Mouse (Mus musculus): ENCODE data around the gene Chd2. TPM values are rescaled to one million over a fixed set of nuclear protein-coding genes. Genes with fewer than 3 reads are reported as not detected.

Gene Chd2
- polyA plus RNA-seq, 1 experiment: 88.1 TPM

DNA sequence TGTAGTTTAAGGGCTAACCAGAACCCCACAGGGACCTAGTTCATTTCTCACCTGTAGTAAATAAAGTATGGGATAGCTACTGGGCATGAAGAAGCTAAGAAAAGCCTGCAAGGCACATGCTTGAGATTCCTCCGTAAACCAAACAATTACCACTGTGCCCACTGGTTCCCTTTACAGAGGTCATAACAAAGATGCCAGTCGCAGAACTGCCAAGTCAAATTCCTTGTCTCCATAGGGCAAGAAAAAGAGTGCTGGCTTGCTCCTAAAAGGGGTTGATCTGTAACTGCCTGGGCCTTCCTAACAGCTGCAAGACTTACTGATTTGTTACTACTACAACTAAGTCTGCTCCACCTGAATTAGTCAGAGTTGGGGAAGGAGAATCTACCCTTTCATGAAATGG lies 32.9 kb downstream of the Chd2 start:
- Histone ChIP-seq H3K36me3 (ENCODE audit: control insufficient read depth, insufficient read depth, low read length) (peaks cover 79% of the 10 kb centered on the region), H3K27me3 (ENCODE audit: control insufficient read depth, insufficient read depth, low read length) (no peaks in the 10 kb centered on the region), H3K27ac (ENCODE audit: control insufficient read depth, insufficient read depth, low read length) (no peak overlapping the region), H3K4me3 (ENCODE audit: control insufficient read depth, insufficient read depth, low read length) (no peak overlapping the region), H3K4me1 (replicated peaks; ENCODE audit: control insufficient read depth, insufficient read depth, low read length) (no peaks in the 10 kb centered on the region)
- TF ChIP-seq POLR2A (IDR thresholded peaks at IDR 0.05; ENCODE audit: control insufficient read depth, extremely low read depth, insufficient read depth, low read length, poor library complexity) (no peak), CTCF (IDR thresholded peaks at IDR 0.05; ENCODE audit: borderline replicate concordance, control insufficient read depth, extremely low read depth, insufficient read depth, low read length, poor library complexity) (no peak)
- 99% methylated on average over 2 of the region's 2 CpGs for WGBS
- DNase-seq: no peak

DNA sequence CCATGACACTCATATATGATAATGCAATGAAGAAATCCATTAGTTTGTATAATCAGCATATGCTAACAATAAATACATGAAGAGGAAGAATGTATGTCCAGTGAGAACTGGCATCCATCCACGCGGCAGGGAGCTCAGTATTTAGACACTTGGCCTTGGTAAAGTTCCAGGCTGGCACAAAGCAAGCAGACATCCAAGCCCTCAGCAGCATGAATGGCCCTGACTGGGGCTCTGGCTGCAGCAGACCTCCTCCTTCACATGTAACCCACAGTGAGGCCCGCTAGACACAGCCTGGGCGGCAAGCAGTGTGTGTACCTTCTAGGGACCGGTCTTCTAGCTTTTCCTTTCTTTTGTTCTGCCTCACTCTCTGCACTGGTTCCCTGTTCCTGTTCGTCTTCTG lies 34.1 kb downstream of the Chd2 start:
- Histone ChIP-seq H3K4me1 (replicated peaks; ENCODE audit: control insufficient read depth, insufficient read depth, low read length) (no peaks in the 10 kb centered on the region), H3K36me3 (ENCODE audit: control insufficient read depth, insufficient read depth, low read length) (peaks cover 80% of the 10 kb centered on the region), H3K27ac (ENCODE audit: control insufficient read depth, insufficient read depth, low read length) (no peak overlapping the region), H3K4me3 (ENCODE audit: control insufficient read depth, insufficient read depth, low read length) (no peak overlapping the region), H3K27me3 (ENCODE audit: control insufficient read depth, insufficient read depth, low read length) (no peaks in the 10 kb centered on the region)
- WGBS: 95% methylated on average over 6 of the region's 6 CpGs
- TF ChIP-seq POLR2A (IDR thresholded peaks at IDR 0.05; ENCODE audit: control insufficient read depth, extremely low read depth, insufficient read depth, low read length, poor library complexity): no peak
- no peak for TF ChIP-seq CTCF (IDR thresholded peaks at IDR 0.05; ENCODE audit: borderline replicate concordance, control insufficient read depth, extremely low read depth, insufficient read depth, low read length, poor library complexity)
- DNase-seq: no peak

DNA sequence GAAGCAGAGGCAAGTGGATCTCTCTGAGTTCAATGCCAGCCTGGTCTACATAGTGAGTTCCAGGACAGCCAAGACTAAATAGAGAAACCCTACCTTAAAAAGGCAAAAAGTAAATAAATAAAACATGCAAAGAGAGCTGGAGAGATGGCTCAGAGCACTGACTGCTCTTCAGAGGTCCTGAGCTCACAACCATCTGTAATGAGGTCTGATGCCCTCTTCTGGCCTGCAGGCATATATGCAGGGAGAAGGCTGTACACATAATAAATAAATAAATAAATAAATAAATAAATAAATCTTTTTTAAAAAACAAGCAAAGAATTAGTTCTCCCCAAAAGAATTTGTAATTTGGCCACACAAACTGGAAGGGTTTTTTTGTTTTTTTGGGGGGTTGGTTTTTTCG lies 34.8 kb downstream of the Chd2 start:
- TF ChIP-seq POLR2A (IDR thresholded peaks at IDR 0.05; ENCODE audit: control insufficient read depth, extremely low read depth, insufficient read depth, low read length, poor library complexity) (no peak), CTCF (IDR thresholded peaks at IDR 0.05; ENCODE audit: borderline replicate concordance, control insufficient read depth, extremely low read depth, insufficient read depth, low read length, poor library complexity) (no peak)
- no peak overlapping the region for H3K4me3 ChIP-seq (ENCODE audit: control insufficient read depth, insufficient read depth, low read length)
- WGBS: 98% methylated on average over 1 of the region's 1 CpGs
- H3K27me3 ChIP-seq (ENCODE audit: control insufficient read depth, insufficient read depth, low read length): no peaks in the 10 kb centered on the region
- H3K27ac ChIP-seq (ENCODE audit: control insufficient read depth, insufficient read depth, low read length): no peak overlapping the region
- peaks cover 80% of the 10 kb centered on the region for H3K36me3 ChIP-seq (ENCODE audit: control insufficient read depth, insufficient read depth, low read length)
- no peaks in the 10 kb centered on the region for H3K4me1 ChIP-seq (replicated peaks; ENCODE audit: control insufficient read depth, insufficient read depth, low read length)
- no peak for DNase-seq

DNA sequence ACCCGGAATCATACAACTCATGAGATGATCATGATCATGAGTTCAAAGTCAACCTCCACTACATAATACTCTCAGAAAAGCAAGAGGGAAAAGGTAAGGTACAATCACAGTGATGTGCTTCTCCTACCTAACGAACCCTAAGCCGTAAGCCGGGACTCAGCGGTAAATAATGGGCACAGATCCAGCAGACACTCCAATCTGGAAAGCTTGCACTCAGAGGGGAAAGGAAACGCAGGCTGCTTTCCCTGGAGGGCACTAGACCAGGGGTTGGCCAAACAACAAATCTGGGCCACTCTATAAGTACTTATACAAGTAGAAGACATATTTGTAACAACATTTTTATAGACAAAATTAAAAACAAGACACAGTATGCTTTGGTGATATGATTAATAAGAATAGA lies 36.4 kb downstream of the Chd2 start:
- DNase-seq: no peak
- H3K4me3 ChIP-seq (ENCODE audit: control insufficient read depth, insufficient read depth, low read length): no peak overlapping the region
- no peaks in the 10 kb centered on the region for H3K4me1 ChIP-seq (replicated peaks; ENCODE audit: control insufficient read depth, insufficient read depth, low read length)
- H3K27me3 ChIP-seq (ENCODE audit: control insufficient read depth, insufficient read depth, low read length): no peaks in the 10 kb centered on the region
- peaks cover 87% of the 10 kb centered on the region for H3K36me3 ChIP-seq (ENCODE audit: control insufficient read depth, insufficient read depth, low read length)
- 96% methylated on average over 6 of the region's 6 CpGs for WGBS
- H3K27ac ChIP-seq (ENCODE audit: control insufficient read depth, insufficient read depth, low read length): no peak overlapping the region
- TF ChIP-seq CTCF (IDR thresholded peaks at IDR 0.05; ENCODE audit: borderline replicate concordance, control insufficient read depth, extremely low read depth, insufficient read depth, low read length, poor library complexity): no peak
- no peak for TF ChIP-seq POLR2A (IDR thresholded peaks at IDR 0.05; ENCODE audit: control insufficient read depth, extremely low read depth, insufficient read depth, low read length, poor library complexity)

DNA sequence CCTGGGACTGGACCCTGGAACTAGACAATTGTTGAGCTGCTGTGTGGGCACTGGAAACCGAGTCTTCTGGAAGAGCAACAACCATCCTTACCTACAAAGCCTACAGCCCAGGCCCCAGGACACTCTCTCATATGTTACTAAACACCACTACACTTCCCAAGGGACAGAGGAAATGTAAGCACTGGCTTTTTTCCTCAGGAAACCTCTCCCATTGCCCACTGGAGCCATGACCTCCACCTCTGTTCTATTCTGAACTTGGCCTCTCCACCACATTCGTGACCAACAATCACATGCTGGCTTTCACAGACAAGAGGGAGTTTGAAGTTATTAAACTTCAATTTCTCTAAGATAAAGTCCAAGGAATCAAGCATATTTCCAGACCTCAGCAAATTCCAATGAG lies 43.4 kb downstream of the Chd2 start:
- Histone ChIP-seq H3K27ac (ENCODE audit: control insufficient read depth, insufficient read depth, low read length) (no peak overlapping the region), H3K4me3 (ENCODE audit: control insufficient read depth, insufficient read depth, low read length) (no peak overlapping the region), H3K27me3 (ENCODE audit: control insufficient read depth, insufficient read depth, low read length) (no peaks in the 10 kb centered on the region), H3K4me1 (replicated peaks; ENCODE audit: control insufficient read depth, insufficient read depth, low read length) (no peaks in the 10 kb centered on the region), H3K36me3 (ENCODE audit: control insufficient read depth, insufficient read depth, low read length) (peaks cover 88% of the 10 kb centered on the region)
- TF ChIP-seq CTCF (IDR thresholded peaks at IDR 0.05; ENCODE audit: borderline replicate concordance, control insufficient read depth, extremely low read depth, insufficient read depth, low read length, poor library complexity): no peak
- TF ChIP-seq POLR2A (IDR thresholded peaks at IDR 0.05; ENCODE audit: control insufficient read depth, extremely low read depth, insufficient read depth, low read length, poor library complexity): no peak
- DNase-seq: no peak
- 100% methylated on average over 2 of the region's 2 CpGs for WGBS

DNA sequence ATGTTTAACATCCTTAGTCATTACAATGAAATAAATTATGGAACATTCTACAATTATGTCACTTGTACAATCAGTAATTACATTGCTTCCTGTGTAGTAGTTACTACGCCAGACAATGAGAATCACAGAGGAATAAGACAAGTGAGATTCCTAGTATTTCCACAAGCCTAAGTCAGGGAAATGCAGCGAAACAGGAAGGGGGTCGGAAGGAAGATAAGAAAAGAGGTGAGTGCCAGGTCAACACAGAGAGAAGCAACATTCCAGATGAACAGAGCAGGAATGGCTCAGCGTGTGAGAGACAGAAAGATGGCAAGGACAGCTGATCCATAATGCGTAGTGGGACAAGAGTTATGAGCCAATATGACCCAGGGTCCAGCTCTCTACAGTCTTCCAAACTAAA lies 52.4 kb downstream of the Chd2 start:
- Histone ChIP-seq H3K27me3 (ENCODE audit: control insufficient read depth, insufficient read depth, low read length) (no peaks in the 10 kb centered on the region), H3K4me3 (ENCODE audit: control insufficient read depth, insufficient read depth, low read length) (no peak overlapping the region), H3K36me3 (ENCODE audit: control insufficient read depth, insufficient read depth, low read length) (peaks cover 85% of the 10 kb centered on the region), H3K4me1 (replicated peaks; ENCODE audit: control insufficient read depth, insufficient read depth, low read length) (no peaks in the 10 kb centered on the region), H3K27ac (ENCODE audit: control insufficient read depth, insufficient read depth, low read length) (no peak overlapping the region)
- WGBS: 92% methylated on average over 5 of the region's 5 CpGs
- TF ChIP-seq POLR2A (IDR thresholded peaks at IDR 0.05; ENCODE audit: control insufficient read depth, extremely low read depth, insufficient read depth, low read length, poor library complexity) (no peak), CTCF (IDR thresholded peaks at IDR 0.05; ENCODE audit: borderline replicate concordance, control insufficient read depth, extremely low read depth, insufficient read depth, low read length, poor library complexity) (no peak)
- no peak for DNase-seq

DNA sequence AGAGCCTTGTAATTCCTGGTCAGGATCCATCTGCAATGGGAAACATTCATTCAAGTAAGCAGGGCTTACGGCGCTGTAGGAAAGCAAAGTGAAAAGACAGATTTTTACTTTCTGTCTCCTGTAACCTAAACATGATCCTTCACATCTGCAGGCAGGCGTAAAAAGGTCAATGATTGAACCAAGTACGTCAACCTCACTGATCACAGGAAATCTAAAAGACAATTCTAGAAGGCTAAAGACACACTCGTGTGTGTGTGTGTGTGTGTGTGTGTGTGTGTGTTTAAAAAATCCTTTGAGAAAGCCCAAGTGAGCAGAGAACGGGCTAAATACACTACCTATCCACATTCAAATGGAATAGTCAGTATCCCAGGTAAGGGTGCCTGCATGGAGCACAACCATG lies 60.5 kb downstream of the Chd2 start:
- Histone ChIP-seq H3K4me1 (replicated peaks; ENCODE audit: control insufficient read depth, insufficient read depth, low read length) (no peaks in the 10 kb centered on the region), H3K27me3 (ENCODE audit: control insufficient read depth, insufficient read depth, low read length) (no peaks in the 10 kb centered on the region), H3K36me3 (ENCODE audit: control insufficient read depth, insufficient read depth, low read length) (peaks cover 86% of the 10 kb centered on the region), H3K27ac (ENCODE audit: control insufficient read depth, insufficient read depth, low read length) (no peak overlapping the region), H3K4me3 (ENCODE audit: control insufficient read depth, insufficient read depth, low read length) (no peak overlapping the region)
- WGBS: 92% methylated on average over 6 of the region's 6 CpGs
- TF ChIP-seq CTCF (IDR thresholded peaks at IDR 0.05; ENCODE audit: borderline replicate concordance, control insufficient read depth, extremely low read depth, insufficient read depth, low read length, poor library complexity) (no peak), POLR2A (IDR thresholded peaks at IDR 0.05; ENCODE audit: control insufficient read depth, extremely low read depth, insufficient read depth, low read length, poor library complexity) (no peak)
- no peak for DNase-seq
